Mouse (Mus musculus): ENCODE measurements around the gene Fbxl21. TPM values are rescaled to one million over a fixed set of nuclear protein-coding genes. Genes with fewer than 3 reads are reported as not detected.
A peak's percentile ranks its signal among the peaks of the same experiment; 100 is the strongest.

The Fbxl21 gene
- total RNA-seq (2021) = 1 to 10 TPM; 5.4 to 5.6 TPM

DNA sequence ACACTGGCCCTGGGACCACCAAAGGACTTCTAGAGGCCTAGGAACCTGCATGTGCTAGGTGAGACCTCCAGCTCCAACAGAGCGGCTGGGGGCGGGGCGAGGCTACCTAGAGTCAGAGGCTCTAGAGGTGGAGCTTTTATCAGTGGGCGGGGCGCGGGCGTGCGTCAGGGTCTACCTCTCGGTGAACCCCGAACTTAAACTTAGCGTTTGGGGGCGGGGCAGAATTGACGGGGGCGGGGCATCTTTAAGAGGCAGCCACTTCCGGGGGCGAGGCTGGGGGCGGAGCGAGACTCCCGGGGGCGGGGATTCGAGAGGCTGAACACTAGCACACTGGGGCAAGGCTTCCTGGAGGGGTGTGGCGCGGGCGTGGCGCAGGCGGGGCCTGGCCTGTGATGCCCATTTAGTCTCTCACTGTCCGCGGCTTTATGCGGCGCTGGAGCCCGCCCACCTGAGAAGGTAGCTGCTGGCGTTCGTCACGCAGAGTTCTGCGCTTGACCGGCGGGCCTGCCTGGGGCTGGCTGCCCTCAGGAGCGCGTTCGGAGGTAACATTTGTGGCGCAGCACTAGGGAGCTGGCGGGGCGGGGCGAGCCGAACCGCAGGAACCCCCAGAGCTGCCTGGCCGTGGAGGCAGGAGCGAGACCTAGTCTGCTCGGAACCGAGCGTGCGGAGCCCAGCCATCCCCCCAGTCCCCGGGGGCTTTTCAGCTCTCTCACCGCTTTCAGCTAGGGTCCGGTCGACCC lies at the start of gene Fbxl21:
TSS of gene Fbxl21 (plus strand) at position 392 of the 740 bp plus-strand sequence.
- peak; percentile 75 to 81 for DNase-seq (ENCODE audit: extremely low spot score in 1 of 2, low spot score in 1 of 2)

DNA sequence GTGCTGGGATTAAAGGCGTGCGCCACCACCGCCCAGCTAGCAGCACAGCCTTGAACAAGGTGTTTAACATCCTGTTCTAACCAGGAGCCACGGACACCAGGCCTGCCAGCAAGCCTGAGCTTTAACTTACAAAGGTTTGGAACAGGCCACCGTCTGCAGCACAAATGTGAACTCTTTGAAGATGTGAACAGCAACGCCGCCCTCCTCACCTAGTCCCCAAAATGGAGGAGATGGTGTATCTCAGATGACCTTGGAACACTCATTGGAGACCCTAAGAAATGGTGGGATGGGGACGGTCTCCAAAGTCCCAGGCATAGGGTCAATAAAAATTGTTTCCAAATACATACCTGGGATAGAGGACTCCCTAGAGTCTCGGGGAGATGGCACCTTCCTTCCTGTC lies 49.6 kb upstream of the Fbxl21 start:
- DNase-seq (ENCODE audit: extremely low spot score in 1 of 2, low spot score in 1 of 2) = no peak

DNA sequence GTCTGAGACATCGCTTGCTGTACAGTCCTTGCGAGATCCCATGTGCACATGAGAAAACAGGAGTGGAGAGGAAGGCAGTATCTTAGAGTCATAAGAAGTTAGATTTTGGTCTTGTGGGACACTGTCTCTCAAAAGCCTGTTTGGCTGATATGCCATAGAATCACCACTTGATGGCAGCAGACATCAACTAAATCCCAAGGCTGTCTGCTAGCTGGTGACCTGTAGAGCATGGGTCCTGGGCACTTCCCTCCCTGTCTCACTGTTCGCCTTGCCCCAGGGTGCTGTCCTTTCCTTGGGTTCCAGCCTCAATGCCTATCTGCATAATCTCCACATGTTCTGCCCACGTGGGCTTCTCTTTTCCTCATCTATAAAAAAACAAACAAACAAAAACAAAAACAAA lies 46.9 kb upstream of the Fbxl21 start:
- no peak for DNase-seq (ENCODE audit: extremely low spot score in 1 of 2, low spot score in 1 of 2)

DNA sequence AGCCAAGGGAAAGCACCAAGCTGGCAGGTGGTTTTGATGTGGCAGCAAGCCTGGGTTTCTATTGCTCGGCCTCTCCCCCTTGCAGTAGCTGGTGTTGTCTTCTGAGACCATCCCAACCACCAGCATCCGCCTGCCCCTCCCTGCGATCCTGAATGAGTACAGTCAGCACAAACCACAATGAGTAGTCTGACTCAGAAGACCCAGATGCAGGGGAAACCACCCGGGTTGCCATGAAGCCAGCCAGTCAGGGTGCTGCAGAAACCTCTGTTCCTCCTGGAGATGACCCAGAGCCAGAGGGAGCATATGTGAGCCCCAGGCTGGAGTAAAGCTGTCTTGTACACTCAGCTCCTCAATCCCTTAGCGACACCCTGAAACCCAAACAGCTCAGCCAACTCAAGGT lies 45.5 kb upstream of the Fbxl21 start:
- DNase-seq (ENCODE audit: extremely low spot score in 1 of 2, low spot score in 1 of 2) = no peak

DNA sequence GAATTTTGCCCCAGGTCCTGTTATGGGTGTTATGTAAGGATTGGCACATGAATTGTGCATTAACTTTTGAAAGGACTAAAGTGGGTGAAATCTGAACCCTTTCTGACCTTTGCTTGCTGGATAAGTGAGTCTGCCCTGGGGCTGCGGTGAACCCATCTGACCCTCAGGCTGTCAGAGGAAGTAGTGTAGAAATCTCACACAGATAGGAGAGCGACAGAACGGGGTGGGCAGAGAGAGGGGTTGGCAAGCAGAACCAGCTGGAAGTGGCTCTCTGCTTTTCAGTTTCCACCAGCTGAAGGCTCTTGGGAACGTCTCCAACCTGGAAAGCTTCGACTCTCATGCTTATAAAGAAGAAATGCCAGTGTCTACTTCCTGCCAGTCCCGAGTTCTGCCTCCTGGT lies 45.0 kb upstream of the Fbxl21 start:
- DNase-seq (ENCODE audit: extremely low spot score in 1 of 2, low spot score in 1 of 2) = no peak

DNA sequence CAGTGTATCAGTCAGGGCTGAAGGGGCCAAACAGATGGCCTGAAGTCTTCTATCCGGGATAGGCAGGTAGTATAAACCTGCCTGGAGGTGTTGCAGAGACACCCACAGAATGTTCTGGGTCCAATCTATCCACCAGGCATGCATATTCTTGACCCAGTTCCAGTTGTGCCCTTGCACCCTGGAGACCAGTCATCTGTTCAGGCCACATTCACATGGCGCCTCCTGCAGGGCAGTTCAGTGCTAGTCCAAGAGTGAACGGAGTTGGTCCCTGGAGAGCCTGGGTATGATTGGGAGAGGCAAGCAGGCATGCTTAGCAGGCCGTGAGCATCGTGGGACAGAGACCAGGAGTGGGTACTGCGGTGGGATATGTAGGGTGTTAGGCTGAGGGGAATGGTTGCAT lies 44.2 kb upstream of the Fbxl21 start:
- DNase-seq (ENCODE audit: extremely low spot score in 1 of 2, low spot score in 1 of 2) = no peak

DNA sequence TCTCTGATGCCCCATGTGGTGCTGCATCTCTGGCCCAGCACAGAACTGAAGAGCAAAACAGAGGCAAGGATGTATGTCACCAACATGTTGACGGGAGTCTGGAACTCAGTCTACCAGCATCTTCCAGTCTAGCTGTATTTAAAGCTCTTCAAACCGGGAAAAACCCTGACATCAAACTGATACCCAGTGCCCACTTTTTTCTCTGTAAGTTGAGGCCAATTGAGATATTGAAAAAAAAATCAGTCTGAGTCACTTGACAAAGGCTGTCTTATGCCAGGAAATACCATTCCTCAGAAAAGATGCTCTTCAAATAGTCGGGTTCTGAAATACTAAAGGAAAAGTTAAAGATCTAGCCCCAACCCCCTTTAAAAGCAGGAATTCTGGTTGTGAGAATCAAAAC lies 40.1 kb upstream of the Fbxl21 start, which contains the start of gene Il9:
TSS of gene Il9 (minus strand) at position 101 of the 400 bp plus-strand sequence.
- no peak for DNase-seq (ENCODE audit: extremely low spot score in 1 of 2, low spot score in 1 of 2)

DNA sequence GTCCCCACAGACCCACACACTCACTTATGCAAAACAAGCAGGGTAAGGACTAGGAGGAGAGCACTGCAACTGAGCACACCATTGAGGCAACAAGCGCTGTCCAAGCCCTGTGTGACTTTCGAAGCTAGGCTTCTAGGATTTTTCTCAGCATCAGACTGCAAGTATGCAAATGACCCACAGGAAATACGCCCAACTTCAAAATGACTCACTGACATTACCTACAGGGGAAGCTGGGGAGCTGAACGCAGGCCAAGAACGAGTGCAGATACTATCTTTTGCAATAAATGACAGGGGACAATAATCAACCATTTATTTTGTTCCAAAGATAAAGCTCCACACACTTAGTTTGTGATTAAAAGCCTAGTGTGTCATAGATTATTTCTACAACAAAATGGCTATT lies 34.3 kb upstream of the Fbxl21 start:
- DNase-seq (ENCODE audit: extremely low spot score in 1 of 2, low spot score in 1 of 2) = no peak

DNA sequence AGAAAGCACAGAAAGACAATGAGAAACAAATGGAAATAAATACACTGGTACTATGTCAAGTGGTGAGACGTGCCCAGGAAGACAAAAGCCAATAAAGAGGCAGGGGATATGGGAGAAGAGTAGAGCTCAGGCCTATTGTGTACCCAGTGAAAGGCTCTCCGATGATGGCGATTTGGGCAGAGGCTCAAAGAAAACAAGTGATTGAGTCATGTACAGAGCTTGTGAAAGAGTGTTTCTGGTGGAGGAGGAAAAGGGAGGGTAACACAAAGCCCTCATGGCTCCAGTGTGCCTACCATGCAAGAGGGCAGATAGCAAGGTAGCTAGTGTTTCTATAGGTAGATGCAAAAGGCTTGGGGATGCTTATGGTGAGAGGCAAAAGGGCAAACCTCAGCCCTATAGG lies 27.8 kb upstream of the Fbxl21 start:
- no peak for DNase-seq (ENCODE audit: extremely low spot score in 1 of 2, low spot score in 1 of 2)

DNA sequence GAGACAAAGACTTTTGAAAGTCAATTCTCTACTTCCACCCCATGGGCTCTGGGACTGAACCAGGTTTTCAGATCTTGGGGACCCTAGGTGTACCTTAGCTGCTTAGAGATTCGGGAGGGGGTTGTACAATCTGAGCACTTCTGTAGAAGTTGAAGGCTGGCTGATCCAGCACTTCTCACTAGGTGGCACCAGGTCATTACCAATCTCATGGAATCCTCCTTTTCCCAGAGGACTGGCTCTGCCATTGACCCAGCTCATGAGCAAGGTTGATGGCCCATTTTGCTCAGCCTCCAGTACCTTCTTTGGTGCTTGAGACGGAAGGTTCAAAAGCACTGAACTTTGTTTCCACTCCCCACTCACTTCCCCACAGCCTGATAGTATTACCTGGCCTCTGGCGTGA lies 22.1 kb upstream of the Fbxl21 start:
- no peak for DNase-seq (ENCODE audit: extremely low spot score in 1 of 2, low spot score in 1 of 2)

DNA sequence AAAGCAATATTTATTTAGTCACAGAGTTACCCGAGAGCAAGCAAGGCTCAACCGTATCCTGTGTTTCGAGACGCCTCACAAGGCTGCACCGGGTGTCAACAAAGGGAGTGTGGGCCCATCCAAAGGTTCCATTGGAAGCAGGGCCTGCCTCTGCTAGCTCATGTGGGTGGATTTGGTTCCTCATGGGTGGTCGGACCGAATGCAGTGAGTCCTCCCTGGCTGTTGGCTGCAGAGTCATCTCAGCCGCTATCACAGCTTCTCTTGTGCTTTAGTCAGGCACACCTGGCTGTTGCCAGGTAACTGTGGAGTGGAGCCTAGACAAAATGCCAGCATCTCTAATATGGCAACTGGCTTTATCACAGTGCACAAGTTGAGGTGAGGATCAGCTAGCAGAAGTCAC lies 21.6 kb upstream of the Fbxl21 start:
- no peak for DNase-seq (ENCODE audit: extremely low spot score in 1 of 2, low spot score in 1 of 2)

DNA sequence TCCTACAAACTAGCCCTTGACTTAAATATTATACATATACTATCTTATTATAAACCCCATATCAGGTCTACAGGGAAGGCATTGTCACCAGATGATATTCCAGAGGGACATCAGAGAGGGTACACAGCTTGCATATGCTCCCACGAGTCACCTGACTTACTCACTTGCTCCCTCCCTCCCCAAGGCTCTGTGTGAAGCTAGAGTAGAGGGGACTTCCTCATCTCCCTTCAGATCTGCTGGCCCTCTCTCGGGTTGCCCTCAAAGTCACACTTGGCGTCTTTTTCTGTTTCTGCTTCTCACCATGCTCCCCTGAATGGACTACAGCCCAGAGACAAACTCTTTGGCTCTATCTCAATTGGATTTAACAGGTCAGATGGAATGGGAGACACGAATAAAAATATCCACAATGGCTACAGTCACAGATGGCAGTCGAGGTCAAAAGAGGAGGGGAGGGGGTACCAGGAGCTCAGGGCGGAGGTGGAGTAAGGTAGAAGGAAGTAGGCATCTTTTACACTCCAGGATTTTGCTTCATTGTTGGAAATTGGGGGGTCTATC lies 20.3 kb upstream of the Fbxl21 start:
- no peak for DNase-seq (ENCODE audit: extremely low spot score in 1 of 2, low spot score in 1 of 2)

DNA sequence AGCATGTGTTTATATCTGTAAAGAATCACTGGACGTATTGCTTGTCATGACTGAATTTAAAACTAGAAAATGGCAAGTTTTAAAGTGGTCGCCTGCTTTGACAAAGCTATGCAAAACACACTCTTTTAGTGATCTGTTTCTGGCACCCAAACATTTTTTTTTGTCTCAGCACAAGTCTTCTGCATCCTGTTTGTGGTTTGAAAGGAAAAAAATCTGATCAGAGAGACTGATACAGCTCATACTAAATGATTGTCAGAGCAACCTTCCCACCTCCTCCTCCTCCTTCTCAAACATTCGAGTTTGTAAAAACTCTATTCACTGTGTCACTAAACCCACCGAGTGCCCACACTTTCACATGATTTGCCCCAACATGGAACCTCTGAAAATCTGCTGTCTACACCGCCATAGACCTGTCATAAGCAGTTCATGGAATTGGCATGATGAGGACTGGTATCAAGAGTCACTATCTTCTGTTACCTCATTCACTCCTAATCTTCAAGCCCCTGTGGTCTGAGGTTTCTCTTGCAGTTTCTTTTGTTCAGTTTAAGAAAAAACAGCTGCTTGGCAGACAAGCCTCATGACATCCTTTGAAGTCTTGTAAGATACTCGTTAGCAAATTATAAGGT lies 15.3 kb upstream of the Fbxl21 start:
- no peak for DNase-seq (ENCODE audit: extremely low spot score in 1 of 2, low spot score in 1 of 2)

DNA sequence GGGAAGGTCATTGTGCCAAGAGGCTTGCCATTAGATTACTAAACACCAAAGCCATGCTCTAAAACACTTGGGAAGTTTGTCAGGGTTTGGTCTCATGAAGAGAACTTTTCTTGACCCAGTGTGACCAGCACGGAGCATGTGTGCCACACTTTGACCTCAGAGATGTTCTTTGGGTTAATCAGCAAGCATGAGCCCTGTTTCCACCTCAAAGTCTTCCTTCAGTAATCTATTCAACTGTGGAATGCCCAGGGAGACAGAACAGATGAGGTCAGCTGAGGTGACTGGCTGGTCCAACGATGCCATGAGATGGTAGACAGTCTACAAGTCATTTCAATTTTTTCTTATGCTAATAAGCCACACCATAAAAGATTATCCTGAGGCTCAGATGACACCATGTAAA lies 12.5 kb upstream of the Fbxl21 start:
- no peak for DNase-seq (ENCODE audit: extremely low spot score in 1 of 2, low spot score in 1 of 2)

DNA sequence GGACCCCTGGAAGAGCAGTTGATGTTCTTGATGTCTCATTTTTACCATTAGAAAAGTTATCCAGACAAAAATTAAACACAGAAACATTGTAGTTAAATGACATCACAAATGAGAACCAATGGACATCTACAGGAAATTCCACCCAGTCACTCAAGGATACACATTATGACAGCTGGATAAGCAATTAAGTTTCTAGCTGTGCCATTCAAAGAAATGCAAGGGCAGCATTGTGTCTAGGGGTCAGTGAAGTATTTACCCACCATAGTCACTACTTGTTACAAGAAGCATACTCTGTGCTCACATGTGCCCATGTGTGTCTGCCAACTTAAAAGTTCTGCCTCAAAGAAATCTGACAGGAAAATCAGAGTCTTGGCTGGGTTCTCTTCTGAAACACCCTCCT lies 8.7 kb upstream of the Fbxl21 start:
- no peak for DNase-seq (ENCODE audit: extremely low spot score in 1 of 2, low spot score in 1 of 2)

DNA sequence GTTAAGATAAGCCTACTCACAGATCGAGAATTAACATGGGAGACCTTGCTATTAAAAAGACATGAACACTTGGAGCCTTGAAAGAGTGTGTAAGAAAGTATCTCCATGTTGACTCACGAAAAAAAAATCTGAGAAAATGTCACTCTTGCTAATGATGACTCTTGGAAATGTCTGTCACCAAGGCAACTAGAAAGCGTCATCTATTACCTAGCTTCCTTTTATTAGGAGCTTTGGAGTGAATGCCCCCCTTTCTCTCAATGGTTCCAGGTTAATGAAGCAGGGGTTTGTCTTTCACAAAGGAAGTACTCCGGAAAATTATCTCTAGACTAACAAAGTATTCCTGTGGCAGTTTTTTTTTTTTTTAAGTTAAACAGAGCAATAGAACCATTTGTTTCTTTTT lies 6.0 kb upstream of the Fbxl21 start:
- no peak for DNase-seq (ENCODE audit: extremely low spot score in 1 of 2, low spot score in 1 of 2)

DNA sequence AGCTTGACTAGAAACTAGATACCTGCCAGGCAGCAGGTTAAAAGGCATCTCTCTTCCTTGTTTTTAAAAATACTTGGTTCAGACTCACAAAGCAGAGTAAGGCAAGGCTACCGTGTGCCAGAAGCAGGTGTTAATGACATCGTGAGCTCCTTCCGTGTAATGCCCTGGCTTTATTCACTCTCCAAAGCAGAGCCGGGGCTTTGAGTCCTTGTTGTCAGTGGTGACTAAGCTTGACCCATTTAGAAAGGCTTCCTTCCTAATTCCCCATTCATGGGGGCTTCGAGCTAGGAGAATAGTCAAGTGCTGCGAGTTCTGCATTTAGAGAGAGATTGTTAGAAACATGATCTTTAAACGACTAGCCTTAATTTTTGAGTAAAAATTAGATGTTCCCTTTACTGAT lies 5.5 kb upstream of the Fbxl21 start:
- no peak for DNase-seq (ENCODE audit: extremely low spot score in 1 of 2, low spot score in 1 of 2)

DNA sequence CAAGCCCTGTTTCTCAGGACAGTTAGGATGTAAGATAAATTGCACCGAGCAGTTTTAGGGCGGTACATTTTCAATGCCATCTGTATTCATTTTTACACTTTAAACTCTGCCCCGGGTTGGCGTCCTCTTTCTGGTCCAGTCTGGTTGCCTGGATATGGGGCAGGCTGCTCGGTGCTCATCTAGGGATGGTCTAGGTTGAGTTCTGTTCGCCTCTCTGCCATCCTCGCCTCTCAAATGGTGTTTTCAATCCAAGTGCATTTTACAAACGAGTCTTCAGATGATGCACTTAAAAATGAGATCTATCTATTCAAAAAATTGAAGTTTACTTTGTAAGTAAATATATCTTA lies 522 bp downstream of the Fbxl21 start:
- DNase-seq (ENCODE audit: extremely low spot score in 1 of 2, low spot score in 1 of 2) = peak in 1 of 2 experiments; percentile 8

DNA sequence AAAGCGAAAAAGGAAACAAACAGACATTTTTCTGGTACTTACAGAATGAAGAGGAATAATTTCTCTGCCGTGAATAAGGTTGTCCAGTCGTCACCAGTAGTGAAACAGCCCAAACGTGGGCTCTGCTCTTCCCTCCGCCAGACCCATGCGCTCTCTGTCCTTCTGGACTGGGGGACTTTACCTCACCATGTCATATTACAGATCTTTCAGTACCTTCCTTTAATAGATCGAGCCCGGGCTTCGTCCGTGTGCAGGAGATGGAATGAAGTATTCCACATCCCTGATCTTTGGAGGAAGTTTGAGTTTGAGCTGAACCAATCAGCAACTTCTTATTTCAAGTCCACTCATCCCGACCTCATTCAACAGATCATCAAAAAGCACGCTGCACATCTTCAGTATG lies 4.6 kb downstream of the Fbxl21 start:
- DNase-seq (ENCODE audit: extremely low spot score in 1 of 2, low spot score in 1 of 2) = no peak

DNA sequence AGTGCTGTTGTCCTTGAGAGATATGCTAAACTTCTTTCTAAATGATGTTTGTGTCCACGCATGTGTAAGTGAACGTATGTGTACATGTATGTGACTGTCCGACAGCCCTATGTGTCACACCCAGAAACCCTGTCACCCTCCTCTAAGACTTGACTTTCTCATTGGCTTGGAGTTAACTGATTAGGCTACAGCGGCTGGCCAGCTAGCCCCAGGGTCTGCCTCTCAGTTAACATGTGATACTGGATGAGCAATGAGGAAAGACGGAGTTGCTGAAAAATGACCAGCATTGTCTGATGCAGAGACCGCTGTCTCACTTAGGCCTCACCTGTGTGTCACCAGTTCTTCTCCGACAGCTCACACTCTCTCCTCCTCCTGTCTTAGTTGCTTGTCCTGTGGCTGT lies 5.6 kb downstream of the Fbxl21 start:
- DNase-seq (ENCODE audit: extremely low spot score in 1 of 2, low spot score in 1 of 2) = no peak

DNA sequence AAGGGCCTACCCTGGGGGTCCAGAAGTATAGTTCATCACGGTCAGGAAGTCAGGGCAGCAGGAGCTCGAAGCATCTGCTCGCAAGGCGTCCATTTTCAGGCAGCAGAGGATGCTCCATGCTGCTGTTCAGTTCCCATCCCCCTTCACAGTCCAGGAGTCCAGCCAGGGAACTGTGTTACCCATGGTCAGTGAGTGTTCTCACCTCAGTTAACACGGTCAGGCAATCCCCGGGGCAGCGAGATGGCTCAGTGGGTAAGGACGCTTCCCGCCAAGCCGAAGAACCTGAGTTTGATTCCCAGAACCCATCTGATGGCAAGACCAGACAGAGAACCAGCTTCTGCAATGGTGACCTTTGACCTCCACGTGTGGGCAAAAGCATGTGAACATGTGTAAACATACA lies 6.0 kb downstream of the Fbxl21 start:
- DNase-seq (ENCODE audit: extremely low spot score in 1 of 2, low spot score in 1 of 2) = no peak

DNA sequence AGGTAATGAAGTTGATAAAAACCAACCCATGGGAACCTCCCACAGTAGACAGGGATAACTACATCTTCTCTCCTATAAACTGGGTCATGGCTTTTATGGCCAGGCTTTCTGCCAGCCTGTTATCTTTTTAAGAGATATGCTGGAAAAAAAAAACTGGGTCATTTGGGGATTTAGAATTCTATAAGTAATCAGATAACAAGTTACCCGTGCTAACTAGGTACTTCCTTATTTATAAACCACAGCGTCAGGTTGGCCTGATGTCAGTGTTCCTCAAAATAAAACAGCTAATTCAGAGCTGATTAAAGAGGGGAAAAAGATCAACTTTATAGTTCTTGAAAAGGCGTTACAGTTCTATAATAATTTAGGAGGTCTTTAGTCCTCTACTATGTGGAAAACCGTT lies 6.8 kb downstream of the Fbxl21 start:
- DNase-seq (ENCODE audit: extremely low spot score in 1 of 2, low spot score in 1 of 2) = no peak
